Mouse (Mus musculus): Measurements from ENCODE around the gene Lrrtm1. TPM values are rescaled to one million over a fixed set of nuclear protein-coding genes. Genes with fewer than 3 reads are reported as not detected.

Lrrtm1 gene
- total RNA-seq (2015; ENCODE audit: low replicate concordance): not detected in 2 replicates
- not detected in 2 replicates for total RNA-seq (2017; ENCODE audit: low replicate concordance)

DNA sequence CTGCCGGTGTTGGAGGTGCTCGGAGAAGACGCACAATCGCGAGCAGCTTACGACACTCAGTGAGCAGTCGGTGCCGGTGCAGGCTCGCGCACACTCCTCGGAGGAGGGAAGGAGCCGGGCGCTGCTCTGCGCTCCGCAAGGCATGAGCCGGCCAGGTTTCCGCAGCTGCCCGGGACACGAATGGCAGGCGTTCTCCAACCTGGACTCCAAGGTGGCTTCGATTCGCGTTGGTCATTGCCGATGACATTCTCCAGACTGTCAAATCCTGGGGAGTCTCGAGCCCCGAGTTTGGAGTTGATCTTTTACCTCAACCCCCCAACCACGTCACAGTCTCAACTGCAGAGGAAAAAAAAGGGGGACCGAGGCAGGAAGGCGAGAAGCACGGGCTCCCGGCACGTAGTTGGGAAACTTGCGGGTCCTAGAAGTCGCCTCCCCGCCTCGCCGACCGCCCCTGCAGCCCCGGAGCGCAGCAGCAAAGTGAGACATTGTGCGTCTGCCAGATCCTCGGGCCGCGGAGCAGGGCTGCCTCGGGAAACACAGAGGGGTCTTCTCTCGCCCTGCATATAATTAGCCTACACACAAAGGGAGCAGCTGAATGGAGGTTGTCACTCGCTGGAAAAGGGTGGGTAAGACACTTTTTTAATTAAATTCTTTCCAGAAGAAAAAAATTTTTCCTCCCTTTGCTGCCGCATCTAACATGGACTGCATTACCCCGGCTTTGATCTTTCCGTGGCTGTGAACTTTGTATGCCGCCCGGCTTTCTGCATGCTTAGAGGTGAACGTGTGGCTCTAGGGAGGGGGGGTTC, at the start of gene Lrrtm1:
Lrrtm1 (plus strand) TSS at position 89 of the 806 bp plus-strand sequence.
- no peak for ATAC-seq (replicated peaks; ENCODE audit: low FRiP score, poor library complexity, severe bottlenecking)

DNA sequence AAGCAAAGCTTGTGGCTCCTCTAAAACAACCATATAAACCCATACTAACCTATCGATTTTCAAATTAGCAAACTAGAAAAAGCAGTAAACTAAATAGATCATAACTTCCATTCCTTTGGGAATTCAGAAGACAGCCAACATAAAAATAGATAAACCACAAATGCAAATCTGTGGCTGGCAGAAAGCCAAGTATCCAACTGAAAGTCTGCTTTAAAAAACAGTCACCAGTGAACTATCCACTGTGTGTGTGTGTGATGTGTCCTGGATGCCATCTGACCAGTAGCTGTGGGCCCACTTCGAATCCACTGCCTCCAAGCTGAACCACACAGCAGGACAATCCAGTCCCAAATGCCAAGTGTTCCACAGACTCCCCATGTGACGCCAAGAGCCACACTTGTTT, 45.8 kb upstream of the Lrrtm1 start:
- no peak for ATAC-seq (replicated peaks; ENCODE audit: low FRiP score, poor library complexity, severe bottlenecking)

- no peak for ATAC-seq (replicated peaks; ENCODE audit: low FRiP score, poor library complexity, severe bottlenecking)
Observed at GRCm38 (mm10) chr6:77199375-77199774, 43.1 kb upstream of the Lrrtm1 start.

DNA sequence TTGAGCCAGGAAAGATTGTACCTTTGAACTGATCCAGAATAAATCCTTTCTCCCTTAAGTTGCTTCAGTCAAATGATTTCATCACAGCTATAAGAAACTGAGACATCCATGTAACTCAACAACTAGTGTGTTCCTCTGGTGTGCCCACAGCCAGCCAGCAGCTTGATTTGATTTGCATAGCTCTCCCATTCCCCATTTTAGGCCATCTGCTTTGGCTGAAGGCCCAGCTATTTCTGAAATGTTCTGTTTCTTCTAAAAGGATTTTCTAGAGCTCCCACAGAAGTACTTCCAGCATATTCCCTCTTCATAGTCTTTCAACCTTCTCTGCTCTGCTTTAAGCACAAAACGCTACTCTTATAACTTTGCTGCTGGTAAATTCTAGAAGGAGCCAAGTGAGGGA, 33.3 kb upstream of the Lrrtm1 start:
- ATAC-seq (replicated peaks; ENCODE audit: low FRiP score, poor library complexity, severe bottlenecking): no peak

GRCm38 (mm10) chr6:77209929-77210328, 32.6 kb upstream of the Lrrtm1 start:
- no peak for ATAC-seq (replicated peaks; ENCODE audit: low FRiP score, poor library complexity, severe bottlenecking)

- no peak for ATAC-seq (replicated peaks; ENCODE audit: low FRiP score, poor library complexity, severe bottlenecking)
Observed at GRCm38 (mm10) chr6:77213757-77214409, 28.6 kb upstream of the Lrrtm1 start.

DNA sequence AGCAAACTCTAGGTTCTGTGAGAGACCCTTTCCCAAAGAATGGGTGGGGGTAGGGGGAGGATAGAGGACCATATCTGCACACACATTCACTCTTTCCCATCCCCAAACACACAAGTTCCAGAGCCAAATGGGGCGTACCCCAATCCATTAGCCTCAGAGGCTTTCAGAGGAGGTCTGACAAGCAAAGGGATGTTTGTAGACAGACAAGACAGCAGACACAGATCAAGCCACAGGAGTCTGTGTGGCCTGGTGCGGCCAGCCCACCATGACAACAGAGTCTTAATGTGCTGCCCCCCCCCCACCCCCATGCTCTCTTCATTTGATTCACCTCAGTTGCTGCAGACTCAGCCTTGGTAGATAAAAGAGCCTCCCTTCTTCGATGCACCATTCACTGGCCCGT, 27.2 kb upstream of the Lrrtm1 start:
- ATAC-seq (replicated peaks; ENCODE audit: low FRiP score, poor library complexity, severe bottlenecking): no peak

DNA sequence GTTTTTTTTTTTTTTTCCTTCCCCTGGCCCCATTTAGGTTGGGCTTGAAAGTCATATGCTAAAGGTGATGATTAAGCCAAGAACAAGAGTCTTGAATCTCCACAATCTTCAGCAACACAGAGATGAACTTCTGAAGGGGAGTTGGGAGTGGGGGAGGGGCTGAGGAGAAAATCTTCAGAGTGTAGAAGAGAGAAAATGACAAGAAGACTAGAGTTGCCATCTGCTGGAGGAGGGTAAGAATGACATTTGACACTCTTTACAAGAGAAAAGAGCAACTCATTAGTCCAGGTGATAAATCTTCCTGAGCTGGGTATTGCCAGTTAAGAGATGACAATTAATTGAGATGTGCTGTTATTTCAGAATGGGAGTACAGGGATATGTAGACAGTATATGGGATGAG, 23.6 kb upstream of the Lrrtm1 start:
- no peak for ATAC-seq (replicated peaks; ENCODE audit: low FRiP score, poor library complexity, severe bottlenecking)

- ATAC-seq (replicated peaks; ENCODE audit: low FRiP score, poor library complexity, severe bottlenecking): no peak
Observed at GRCm38 (mm10) chr6:77220776-77221175, 21.7 kb upstream of the Lrrtm1 start.

- no peak for ATAC-seq (replicated peaks; ENCODE audit: low FRiP score, poor library complexity, severe bottlenecking)
Observed at GRCm38 (mm10) chr6:77222849-77223638, 19.4 kb upstream of the Lrrtm1 start.

DNA sequence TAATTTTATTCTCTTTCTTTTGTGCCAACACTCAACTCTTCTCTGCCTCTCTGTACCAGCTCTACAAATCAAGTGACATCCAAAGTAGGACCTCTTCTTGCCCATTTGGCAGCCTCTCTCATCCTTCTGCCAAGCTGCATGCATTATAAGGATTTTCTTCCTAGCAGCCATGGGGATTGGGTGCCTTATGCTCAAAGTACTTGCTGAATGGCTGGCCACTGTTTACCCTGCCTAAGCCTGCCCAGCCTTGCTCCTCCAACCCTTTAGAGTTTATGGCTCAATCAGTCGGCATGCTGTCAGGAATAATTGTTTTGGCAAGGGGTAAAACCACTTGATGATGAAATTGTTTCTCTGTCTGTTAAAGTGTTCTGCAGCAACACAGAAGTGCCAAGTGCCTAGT, 2.1 kb upstream of the Lrrtm1 start:
- ATAC-seq (replicated peaks; ENCODE audit: low FRiP score, poor library complexity, severe bottlenecking): no peak

GRCm38 (mm10) chr6:77243541-77244231, 1.2 kb downstream of the Lrrtm1 start:
- no peak for ATAC-seq (replicated peaks; ENCODE audit: low FRiP score, poor library complexity, severe bottlenecking)

DNA sequence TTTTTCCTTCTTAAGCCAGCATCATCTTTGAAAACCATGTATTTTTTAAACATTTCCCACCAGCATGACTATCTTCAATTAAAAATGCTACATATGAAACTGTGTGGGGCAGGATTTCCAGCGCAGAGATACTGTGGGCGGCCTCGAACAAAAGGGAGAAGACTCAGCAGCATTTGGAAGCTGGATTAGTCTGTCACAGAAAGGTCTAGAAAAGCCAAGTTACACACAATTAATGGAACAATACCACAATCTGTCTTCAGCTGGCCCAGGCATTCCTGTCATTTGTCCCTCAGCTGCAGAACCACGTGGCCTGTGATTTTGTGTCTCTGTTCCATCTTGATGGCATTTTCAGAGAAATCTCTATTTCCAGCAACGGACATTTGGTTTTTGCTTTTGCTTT, 11.0 kb downstream of the Lrrtm1 start:
- ATAC-seq (replicated peaks; ENCODE audit: low FRiP score, poor library complexity, severe bottlenecking): no peak

DNA sequence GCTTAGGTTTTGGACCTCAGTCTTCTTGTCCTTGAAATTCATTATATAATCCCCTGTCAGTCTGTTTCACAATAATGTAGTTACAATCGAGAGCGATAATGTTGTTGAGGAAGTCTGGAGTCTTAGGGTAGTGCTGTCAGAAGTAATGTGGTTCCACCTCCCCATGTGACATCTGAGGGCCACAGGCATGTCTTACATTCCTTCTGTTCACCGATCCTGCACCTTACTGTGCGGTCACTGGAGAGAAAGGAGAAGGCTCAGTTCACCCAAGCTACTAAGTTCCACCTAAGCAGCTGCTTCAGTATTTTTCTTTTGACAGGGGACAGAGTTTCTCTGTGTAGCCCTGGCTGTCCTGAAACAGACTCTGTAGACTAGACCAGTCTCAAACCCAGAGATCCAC, 13.9 kb downstream of the Lrrtm1 start:
- ATAC-seq (replicated peaks; ENCODE audit: low FRiP score, poor library complexity, severe bottlenecking): no peak

DNA sequence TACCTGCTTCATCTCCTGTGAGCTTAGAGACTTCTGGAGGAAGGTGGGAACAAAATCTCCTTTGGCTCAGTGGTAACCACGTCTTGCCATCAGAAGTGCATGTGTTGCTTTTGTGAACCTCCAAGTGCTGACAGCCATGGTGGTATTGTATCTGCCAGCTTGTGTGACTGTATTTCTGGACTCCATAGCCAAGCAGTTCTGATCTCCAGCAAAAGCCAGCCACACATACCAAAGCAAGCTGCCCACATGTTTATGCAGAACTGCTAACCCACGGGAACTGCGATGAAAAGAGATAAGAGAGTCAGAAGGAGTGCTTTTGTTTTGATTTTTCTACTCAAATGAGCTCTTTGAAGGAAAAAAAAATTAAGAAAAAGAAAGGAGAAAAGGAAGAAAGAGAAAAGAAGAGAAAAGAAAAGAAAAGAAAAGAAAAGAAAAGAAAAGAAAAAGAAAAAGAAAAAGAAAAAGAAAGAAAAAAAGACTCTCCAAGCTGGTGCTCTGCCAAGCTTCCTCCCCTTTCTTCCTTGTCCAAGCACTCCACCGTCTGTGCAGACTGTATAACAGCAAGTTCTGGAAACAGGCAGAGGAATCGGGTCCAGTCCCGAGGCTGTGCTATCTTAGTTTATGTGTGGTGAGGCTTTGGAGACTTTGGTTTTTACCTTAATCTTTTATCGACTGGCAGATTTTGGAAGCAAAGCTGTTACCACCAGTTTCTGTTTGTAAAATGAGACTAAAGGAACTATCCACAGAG, 15.0 kb downstream of the Lrrtm1 start:
- no peak for ATAC-seq (replicated peaks; ENCODE audit: low FRiP score, poor library complexity, severe bottlenecking)

GRCm38 (mm10) chr6:77265163-77265562, 22.7 kb downstream of the Lrrtm1 start:
- no peak for ATAC-seq (replicated peaks; ENCODE audit: low FRiP score, poor library complexity, severe bottlenecking)

DNA sequence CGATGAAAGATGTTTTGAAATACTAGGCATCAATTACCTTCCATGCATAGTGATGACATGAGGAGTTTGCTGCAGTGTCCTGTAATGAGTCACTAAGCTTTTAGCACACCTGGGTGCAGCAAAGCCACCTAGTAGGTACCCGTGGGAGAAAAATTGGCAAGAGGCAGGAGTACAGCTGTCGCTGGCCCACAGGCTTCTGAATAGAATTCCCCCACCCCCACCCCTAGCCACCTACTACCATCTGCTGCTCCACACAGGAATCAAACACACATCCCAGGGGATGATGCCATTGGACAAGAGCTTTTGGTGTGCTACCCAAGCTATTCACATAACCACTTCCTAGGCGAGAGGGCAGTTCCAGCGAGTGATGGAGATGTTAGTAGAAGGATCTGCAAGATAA, 36.3 kb downstream of the Lrrtm1 start:
- ATAC-seq (replicated peaks; ENCODE audit: low FRiP score, poor library complexity, severe bottlenecking): no peak

DNA sequence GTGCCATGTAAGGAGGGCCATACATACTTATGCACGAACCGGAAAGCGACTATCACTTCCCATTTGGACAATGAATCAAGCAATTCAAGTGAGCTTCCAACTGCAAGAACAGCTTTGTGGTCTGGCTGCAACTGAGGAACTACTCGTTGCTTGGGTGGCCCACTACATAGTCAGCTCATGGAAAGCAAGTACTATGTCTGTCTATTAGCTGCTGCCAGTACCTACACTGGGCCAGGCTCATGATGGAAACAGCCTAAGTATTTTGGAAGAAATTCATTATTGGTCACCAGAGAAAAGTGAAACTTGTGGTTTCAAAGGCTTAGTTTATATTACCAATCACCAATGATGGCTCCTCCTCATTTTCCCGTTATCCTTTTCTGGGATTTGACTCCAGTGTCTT, 43.8 kb downstream of the Lrrtm1 start:
- ATAC-seq (replicated peaks; ENCODE audit: low FRiP score, poor library complexity, severe bottlenecking): no peak

DNA sequence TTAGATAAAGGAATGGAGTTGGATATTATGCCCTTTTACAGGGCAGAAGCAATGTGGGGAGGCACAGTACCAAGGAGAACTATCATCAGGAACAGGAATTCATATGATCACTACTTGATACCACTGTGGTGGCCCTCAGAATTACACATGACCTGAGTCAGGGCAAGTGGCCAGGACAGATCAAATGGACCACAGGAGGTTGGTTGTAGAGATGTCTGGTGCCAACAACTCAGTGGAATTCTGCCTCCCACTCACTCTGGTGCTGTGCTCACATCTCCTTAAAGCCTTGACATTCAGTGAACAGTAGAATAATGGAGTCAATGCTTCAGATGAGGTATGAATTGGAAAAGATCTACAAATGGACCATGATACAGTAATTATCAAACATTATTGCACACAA, 45.9 kb downstream of the Lrrtm1 start:
- no peak for ATAC-seq (replicated peaks; ENCODE audit: low FRiP score, poor library complexity, severe bottlenecking)

All from erythroblast, adult 5-6 weeks (primary cell).